Mouse (Mus musculus) E14TG2a.4 (cell line): ENCODE measurements at regions not wholly inside any gene's neighbourhood (a gene's known extent, or its start where the extent isn't known, plus 50 kb on each side); places are given as distances from the start of the nearest gene placed in this dataset.

Experiments
- H3K27me3 ChIP-seq: 2 replicates; pipeline ENCODE4 v1.6.1; 2014; ENCODE audit warnings: low read length, control low read depth; ENCODE audit not compliant: insufficient read depth
- H3K36me3 ChIP-seq: 2 replicates; pipeline ENCODE4 v1.6.1; 2014; ENCODE audit warnings: low read length, control low read depth; ENCODE audit not compliant: insufficient read depth
- H3K4me1 ChIP-seq: replicated peaks from 2 replicates; pipeline ENCODE4 v1.6.1; 2014; ENCODE audit warnings: low read depth, low read length, control low read depth
- H3K4me3 ChIP-seq: replicated peaks from 2 replicates; pipeline ENCODE4 v1.5.1; 2014; ENCODE audit warnings: mild to moderate bottlenecking, low read length
- H3K9me3 ChIP-seq: 2 replicates; pipeline ENCODE4 v1.6.1; 2014; ENCODE audit warnings: low read length, control low read depth
- CTCF ChIP-seq: conservative IDR thresholded peaks from 2 replicates; pipeline ENCODE4 v1.5.1; 2014; ENCODE audit warnings: low read length
- NANOG ChIP-seq: IDR thresholded peaks from 2 replicates; pipeline ENCODE4 v1.6.1; 2014; ENCODE audit warnings: borderline replicate concordance, low read length, mixed read lengths
- POU5F1 ChIP-seq: IDR thresholded peaks from 2 replicates; pipeline ENCODE4 v1.6.1; 2014; ENCODE audit warnings: low read length, borderline replicate concordance

DNA sequence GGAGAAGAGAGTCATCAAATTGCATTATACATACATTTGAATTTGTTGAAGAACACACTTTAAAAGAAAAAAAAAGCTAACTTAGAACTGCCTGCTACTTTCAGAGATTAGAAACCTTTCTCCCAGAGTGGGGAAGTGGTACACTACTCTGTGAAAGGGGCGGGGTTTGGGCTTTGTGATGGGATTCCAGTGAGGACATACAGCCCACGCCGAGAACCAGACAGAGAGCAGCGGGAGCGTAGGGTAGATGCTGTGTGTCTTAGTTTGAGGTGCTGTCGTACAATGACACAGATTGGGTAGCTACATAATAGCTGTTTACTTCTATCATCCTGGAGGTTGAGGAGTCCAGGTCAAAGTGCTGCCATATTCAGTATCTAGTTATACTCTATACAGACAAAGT lies 136.5 kb upstream of the Serpine2 start:
- H3K27me3 ChIP-seq: no peaks in the 10 kb centered on the region
- no peak for TF ChIP-seq CTCF
- TF ChIP-seq NANOG: no peak
- TF ChIP-seq POU5F1: no peak
- no peaks in the 10 kb centered on the region for H3K4me1 ChIP-seq
- no peak overlapping the region for H3K4me3 ChIP-seq
- H3K36me3 ChIP-seq: no peaks in the 10 kb centered on the region
- H3K9me3 ChIP-seq: peaks cover 12% of the 10 kb centered on the region; the same call in 1 of the 2 replicates

DNA sequence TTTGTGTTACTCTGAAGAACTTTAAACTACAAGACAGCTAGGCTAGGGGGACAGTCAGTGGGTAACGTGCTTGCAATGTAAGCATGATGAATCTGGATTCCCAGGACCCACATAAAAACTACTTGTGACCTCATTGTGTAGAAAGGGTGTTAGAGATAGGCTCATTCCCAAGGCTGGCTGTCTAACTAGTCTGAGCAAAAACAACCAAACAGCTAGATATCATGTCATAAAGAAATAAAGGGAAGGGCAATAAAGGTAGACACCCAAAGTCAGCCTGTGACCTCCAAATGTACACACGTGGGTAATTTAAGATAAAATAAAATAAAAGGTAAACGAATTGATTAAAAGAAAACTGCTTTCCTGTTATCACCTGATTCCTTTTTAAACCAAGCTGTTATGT lies 123.7 kb upstream of the Serpine2 start:
- Histone ChIP-seq H3K4me3 (no peak overlapping the region), H3K36me3 (no peaks in the 10 kb centered on the region), H3K9me3 (no peaks in the 10 kb centered on the region), H3K27me3 (no peaks in the 10 kb centered on the region), H3K4me1 (no peaks in the 10 kb centered on the region)
- TF ChIP-seq NANOG (no peak), CTCF (no peak), POU5F1 (no peak)

DNA sequence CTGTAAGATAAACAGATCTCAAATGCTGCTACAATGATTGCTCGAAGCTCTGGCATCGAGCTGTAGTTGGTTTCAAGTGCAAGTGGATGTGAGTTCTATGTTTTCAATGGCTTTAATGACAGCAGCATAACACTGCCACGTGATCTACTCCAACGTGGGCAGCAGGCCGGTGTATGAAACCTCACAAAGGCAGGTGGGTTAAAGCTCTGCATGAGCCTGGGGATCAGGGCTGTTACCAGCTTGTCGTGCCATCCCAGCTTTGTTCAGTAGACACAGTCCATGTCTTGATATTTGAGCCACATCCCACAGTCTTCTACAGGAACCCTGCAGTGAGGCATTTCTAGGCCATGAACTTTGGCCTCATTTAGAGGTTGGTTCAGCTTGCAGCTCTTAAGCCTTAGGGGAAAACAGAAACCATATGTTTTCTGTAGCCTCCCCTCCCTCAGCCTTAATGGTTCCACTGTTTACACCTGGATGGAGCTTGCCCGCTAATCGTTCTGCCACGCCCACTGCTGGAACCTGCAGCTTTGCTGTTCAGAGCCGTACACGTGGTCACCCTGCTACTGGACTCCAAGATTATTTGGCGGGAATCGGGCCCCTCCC lies 121.8 kb upstream of the Serpine2 start:
- Histone ChIP-seq H3K4me1 (no peaks in the 10 kb centered on the region), H3K4me3 (no peak overlapping the region), H3K9me3 (no peaks in the 10 kb centered on the region), H3K36me3 (no peaks in the 10 kb centered on the region), H3K27me3 (no peaks in the 10 kb centered on the region)
- no peak for TF ChIP-seq CTCF
- no peak for TF ChIP-seq NANOG
- no peak for TF ChIP-seq POU5F1

DNA sequence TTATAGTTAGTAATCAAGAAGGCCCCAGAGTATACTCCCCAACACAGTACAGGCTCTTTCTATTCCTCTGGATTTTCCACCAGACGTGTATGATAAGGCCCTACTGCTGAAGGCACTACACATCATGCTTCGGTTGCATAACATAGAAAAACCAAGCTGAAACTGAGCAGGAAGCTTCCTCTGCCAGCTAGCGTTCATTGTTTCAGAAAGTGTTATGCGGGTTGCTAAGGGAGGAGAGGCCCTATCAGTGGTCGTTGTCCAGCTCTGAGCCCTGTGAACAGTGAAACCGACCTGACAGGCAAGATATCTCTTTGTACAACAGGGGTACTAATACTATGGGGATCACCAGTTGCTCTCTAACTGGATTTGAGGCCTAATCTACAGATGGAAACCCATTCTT lies 118.9 kb upstream of the Serpine2 start:
- Histone ChIP-seq H3K4me1 (no peaks in the 10 kb centered on the region), H3K27me3 (no peaks in the 10 kb centered on the region), H3K4me3 (no peak overlapping the region), H3K36me3 (no peaks in the 10 kb centered on the region), H3K9me3 (peaks cover 18% of the 10 kb centered on the region)
- no peak for TF ChIP-seq CTCF
- TF ChIP-seq NANOG: no peak
- TF ChIP-seq POU5F1: no peak

DNA sequence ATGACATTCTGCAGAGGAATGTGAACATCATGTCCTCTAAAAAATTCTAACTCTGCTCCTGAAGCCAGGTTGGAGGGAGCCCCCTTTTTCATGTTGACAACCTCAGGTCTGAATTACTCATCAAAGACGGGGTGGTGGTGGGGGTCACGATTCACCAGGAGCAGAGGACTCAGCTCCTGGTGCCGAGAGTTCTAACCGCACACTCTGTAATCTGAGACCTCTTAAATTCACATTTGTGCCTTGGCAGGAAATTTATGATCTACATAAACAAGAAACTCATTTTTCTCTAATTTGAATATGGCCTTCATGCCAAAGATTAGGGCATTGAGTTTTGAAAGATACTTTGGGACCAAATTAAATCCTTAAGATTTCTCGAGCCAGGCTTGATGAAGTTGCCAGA lies 117.2 kb upstream of the Serpine2 start:
- Histone ChIP-seq H3K27me3 (no peaks in the 10 kb centered on the region), H3K9me3 (peaks cover 24% of the 10 kb centered on the region), H3K36me3 (no peaks in the 10 kb centered on the region), H3K4me3 (no peak overlapping the region), H3K4me1 (no peaks in the 10 kb centered on the region)
- TF ChIP-seq CTCF: no peak
- no peak for TF ChIP-seq NANOG
- TF ChIP-seq POU5F1: no peak

DNA sequence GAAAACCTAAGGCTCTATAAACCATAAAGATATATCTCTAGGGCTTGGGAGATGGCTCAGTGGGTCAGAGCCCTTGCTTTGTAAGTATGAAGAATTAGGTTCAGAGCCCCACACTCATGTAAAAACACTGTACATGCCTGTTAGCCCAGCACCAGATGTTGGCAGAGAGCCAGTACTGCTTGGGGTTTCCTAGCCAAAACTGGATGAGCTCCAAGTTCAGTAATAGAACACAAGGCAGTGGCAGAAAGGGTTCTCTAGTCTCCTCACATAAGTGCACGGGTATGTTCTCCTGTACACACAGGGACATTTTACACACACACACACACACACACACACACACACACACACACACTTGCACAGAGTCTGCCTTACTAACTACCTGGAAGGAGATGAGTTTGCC lies 95.1 kb upstream of the Serpine2 start:
- no peak for TF ChIP-seq CTCF
- no peak for TF ChIP-seq POU5F1
- H3K4me3 ChIP-seq: no peak overlapping the region
- peaks cover 18% of the 10 kb centered on the region for H3K9me3 ChIP-seq
- no peaks in the 10 kb centered on the region for H3K4me1 ChIP-seq
- no peaks in the 10 kb centered on the region for H3K36me3 ChIP-seq
- no peaks in the 10 kb centered on the region for H3K27me3 ChIP-seq

DNA sequence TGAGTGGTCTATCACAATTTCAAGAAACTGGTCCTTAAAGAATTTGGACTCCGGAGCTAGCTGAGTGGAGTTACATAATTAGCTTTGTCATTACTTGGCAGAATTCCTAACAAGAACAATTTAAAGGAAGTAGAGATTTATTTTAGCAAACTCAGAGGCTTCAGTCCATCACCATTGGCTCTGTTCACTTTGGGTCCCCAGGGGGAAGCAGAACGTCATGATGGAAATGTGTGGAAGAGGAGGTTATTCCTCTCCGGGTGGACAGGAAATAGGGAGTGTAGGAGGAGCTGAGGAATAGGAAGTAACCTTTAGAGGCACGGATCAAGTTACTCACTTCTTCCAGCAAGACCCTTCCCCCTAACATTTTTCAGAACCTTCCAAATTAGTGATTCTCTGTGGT lies 83.3 kb upstream of the Serpine2 start:
- Histone ChIP-seq H3K4me3 (no peak overlapping the region), H3K36me3 (no peaks in the 10 kb centered on the region), H3K9me3 (peaks cover 46% of the 10 kb centered on the region), H3K27me3 (no peaks in the 10 kb centered on the region), H3K4me1 (no peaks in the 10 kb centered on the region)
- TF ChIP-seq POU5F1 (no peak), NANOG (no peak), CTCF (no peak)

DNA sequence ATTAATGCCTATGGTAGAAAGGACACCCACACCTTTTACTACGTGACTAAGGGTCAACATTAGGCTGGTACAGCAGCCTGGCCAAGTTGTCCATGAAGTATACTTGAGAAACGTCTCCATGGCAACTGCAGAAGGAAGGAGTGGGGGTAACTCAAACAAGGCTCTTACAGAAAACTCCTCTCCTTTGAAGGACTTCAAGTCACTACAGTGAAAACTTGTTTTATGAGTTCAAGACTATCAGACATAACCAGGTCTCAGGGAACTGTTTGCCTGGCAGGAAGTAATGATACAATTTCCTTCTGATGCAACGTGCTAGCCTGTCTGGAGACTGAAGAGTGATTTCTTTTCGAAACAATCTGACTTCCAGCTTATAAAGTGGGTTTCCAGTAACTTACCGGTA lies 71.5 kb upstream of the Serpine2 start:
- no peak overlapping the region for H3K4me3 ChIP-seq
- H3K36me3 ChIP-seq: no peaks in the 10 kb centered on the region
- no peaks in the 10 kb centered on the region for H3K4me1 ChIP-seq
- peaks cover 62% of the 10 kb centered on the region for H3K9me3 ChIP-seq
- TF ChIP-seq NANOG: no peak
- TF ChIP-seq POU5F1: no peak
- no peak for TF ChIP-seq CTCF
- no peaks in the 10 kb centered on the region for H3K27me3 ChIP-seq

DNA sequence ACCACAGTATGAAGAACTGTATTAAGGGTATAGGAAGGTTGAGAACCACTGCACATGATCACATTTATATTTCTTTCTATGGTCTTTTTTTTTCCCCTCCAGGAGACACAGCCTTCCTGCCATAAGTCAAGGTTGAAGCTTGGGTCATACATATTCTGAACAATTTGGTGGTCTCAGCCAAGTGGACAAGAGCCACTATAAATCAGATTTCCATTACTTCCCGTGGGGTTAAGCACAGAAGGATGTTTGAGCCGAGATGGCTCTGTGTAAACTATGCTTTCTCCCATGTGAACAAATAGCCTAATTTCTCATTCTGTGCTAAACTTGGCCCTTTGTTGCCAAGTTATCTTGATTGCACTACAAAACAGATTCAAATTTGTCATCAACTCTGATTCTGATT lies 66.8 kb upstream of the Serpine2 start:
- Histone ChIP-seq H3K36me3 (no peaks in the 10 kb centered on the region), H3K4me3 (no peak overlapping the region), H3K9me3 (peaks cover 20% of the 10 kb centered on the region), H3K27me3 (no peaks in the 10 kb centered on the region), H3K4me1 (no peaks in the 10 kb centered on the region)
- TF ChIP-seq CTCF (no peak), NANOG (no peak), POU5F1 (no peak)
